Mouse (Mus musculus) cerebellum, adult 8-10 months (tissue): ENCODE measurements around the gene Arfgap3.
A peak's percentile ranks its signal among the peaks of the same experiment; 100 is the strongest.
"Not testable (repeated sequence)": the region's sequence is repeated elsewhere in the genome, so short reads cannot be mapped to it uniquely, and the experiment has no call there.

Source experiments
- DNase-seq: peaks from one replicate; pipeline ENCODE4 v3.0.0; 2022

Arfgap3 gene

GRCm38 (mm10) chr15:83344956-83345355 lies 5.1 kb downstream of the Arfgap3 start:
- DNase-seq, result no peak

GRCm38 (mm10) chr15:83344157-83344556 lies 5.9 kb downstream of the Arfgap3 start:
- DNase-seq, result no peak

GRCm38 (mm10) chr15:83338908-83339307 lies 11.1 kb downstream of the Arfgap3 start:
- DNase-seq, result no peak

GRCm38 (mm10) chr15:83337903-83338870 lies 11.9 kb downstream of the Arfgap3 start:
- DNase-seq, result no peak

GRCm38 (mm10) chr15:83332373-83332772 lies 17.7 kb downstream of the Arfgap3 start:
- DNase-seq, result no peak

GRCm38 (mm10) chr15:83328952-83329351 lies 21.1 kb downstream of the Arfgap3 start:
- no peak for DNase-seq

GRCm38 (mm10) chr15:83323071-83323470 lies 27.0 kb downstream of the Arfgap3 start:
- no peak for DNase-seq

- DNase-seq, result no peak
These were observed 35.1 kb downstream of the Arfgap3 start for GRCm38 (mm10) chr15:83314914-83315313.

GRCm38 (mm10) chr15:83309878-83310277 lies 40.2 kb downstream of the Arfgap3 start:
- no peak for DNase-seq

GRCm38 (mm10) chr15:83308708-83309107 lies 41.3 kb downstream of the Arfgap3 start:
- DNase-seq, result not testable (repeated sequence)

- DNase-seq, result peak; percentile 36
These were observed 43.9 kb downstream of the Arfgap3 start for GRCm38 (mm10) chr15:83306181-83306580.

- DNase-seq, result peak; percentile 37
These were observed 44.7 kb downstream of the Arfgap3 start for GRCm38 (mm10) chr15:83305192-83305921.

GRCm38 (mm10) chr15:83304804-83305191 lies 45.2 kb downstream of the Arfgap3 start:
- no peak for DNase-seq

GRCm38 (mm10) chr15:83303656-83304484 lies 46.2 kb downstream of the Arfgap3 start:
- no peak for DNase-seq

GRCm38 (mm10) chr15:83299916-83300582 lies 50.0 kb downstream of the Arfgap3 start:
- DNase-seq, result no peak

- DNase-seq, result no peak
These were observed 50.6 kb downstream of the Arfgap3 start for GRCm38 (mm10) chr15:83299450-83299849.

GRCm38 (mm10) chr15:83298810-83299209 lies 51.2 kb downstream of the Arfgap3 start:
- DNase-seq, result no peak

- no peak for DNase-seq
These were observed 51.7 kb downstream of the Arfgap3 start for GRCm38 (mm10) chr15:83298313-83298712.

- DNase-seq, result no peak
These were observed 53.2 kb downstream of the Arfgap3 start for GRCm38 (mm10) chr15:83296771-83297311.

GRCm38 (mm10) chr15:83296050-83296449 lies 54.0 kb downstream of the Arfgap3 start:
- no peak for DNase-seq

GRCm38 (mm10) chr15:83294954-83295353 lies 55.1 kb downstream of the Arfgap3 start:
- DNase-seq, result no peak
